Mouse (Mus musculus) spleen, adult 2 months (tissue): Measurements from ENCODE around the gene Car8. TPM values are rescaled to one million over a fixed set of nuclear protein-coding genes. Genes with fewer than 3 reads are reported as not detected.

Experiments
- DNase-seq, 2 experiments: peaks; one replicate each; pipeline versions ENCODE4 v3.0.0 to v3.0.0-alpha.2; 2012 to 2021; ENCODE audit warnings: low spot score in 2 of 2, low read depth in 1 of 2
- H3K27ac ChIP-seq: fragments of 200-500 bp; 2 replicates; pipeline ENCODE4 v1.5.1; 2012; ENCODE audit warnings: low read length, inconsistent platforms; ENCODE audit not compliant: insufficient read depth
- H3K27me3 ChIP-seq: fragments of 200-500 bp; 2 replicates; pipeline ENCODE4 v1.6.1; 2012; ENCODE audit warnings: mild to moderate bottlenecking, moderate library complexity, low read length, inconsistent platforms; ENCODE audit not compliant: control insufficient read depth, insufficient read depth
- H3K36me3 ChIP-seq: fragments of 200-500 bp; 2 replicates; pipeline ENCODE4 v1.6.1; 2012; ENCODE audit warnings: mild to moderate bottlenecking, low read length, inconsistent platforms; ENCODE audit not compliant: control insufficient read depth, insufficient read depth
- H3K4me1 ChIP-seq: fragments of 200-500 bp; 2 replicates; pipeline ENCODE4 v1.6.1; 2011; ENCODE audit warnings: inconsistent platforms; ENCODE audit not compliant: control insufficient read depth, insufficient read depth, insufficient read length
- H3K4me3 ChIP-seq: fragments of 200-500 bp; 2 replicates; pipeline ENCODE4 v1.5.1; 2011; ENCODE audit warnings: mild to moderate bottlenecking, inconsistent platforms; ENCODE audit not compliant: insufficient read depth, insufficient read length; ENCODE audit errors: extremely low read depth
- CTCF ChIP-seq: fragments of 200-500 bp; IDR thresholded peaks from 2 replicates; pipeline ENCODE4 v1.5.1; 2011; ENCODE audit warnings: mild to moderate bottlenecking, inconsistent platforms; ENCODE audit not compliant: insufficient read depth, insufficient read length, insufficient replicate concordance; ENCODE audit errors: extremely low read depth
- POLR2A ChIP-seq: fragments of 200-500 bp; IDR thresholded peaks from 2 replicates; pipeline ENCODE4 v1.6.1; 2011; ENCODE audit warnings: low read depth, low read length, inconsistent platforms
- WGBS: fragments of 180-500 bp; shearing (Covaris S2); methylation state at CpG from one replicate; pipeline ENCODE4 v1.1.7; 2018; 5-methylcytosine and 5-hydroxymethylcytosine counted together
- polyA plus RNA-seq: library from polyadenylated mRNA; depleted of rRNA; stranded (reverse); fragments of >200 nt; gene quantifications from 2 replicates; pipeline ENCODE4 v1.2.3, GENCODE M21; 2012

The Car8 gene
- polyA plus RNA-seq, 1 experiment, result 0.01 TPM

- Histone ChIP-seq H3K27me3 (no peaks in the 10 kb centered on the region), H3K27ac (no peak overlapping the region), H3K4me1 (no peaks in the 10 kb centered on the region), H3K36me3 (no peaks in the 10 kb centered on the region), H3K4me3 (no peak overlapping the region)
- no peak for TF ChIP-seq POLR2A
- no peak for DNase-seq
- 72% methylated on average over 1 of the region's 1 CpGs for WGBS
These were observed 35.5 kb downstream of the Car8 start for GRCm38 (mm10) chr4:8203367-8203766.

- Histone ChIP-seq H3K4me1 (no peaks in the 10 kb centered on the region), H3K36me3 (no peaks in the 10 kb centered on the region), H3K4me3 (no peak overlapping the region), H3K27me3 (no peaks in the 10 kb centered on the region), H3K27ac (no peak overlapping the region)
- TF ChIP-seq POLR2A (no peak), CTCF (no peak)
- WGBS, result 85% methylated on average over 2 of the region's 2 CpGs
- DNase-seq, result no peak
These were observed 37.2 kb downstream of the Car8 start for GRCm38 (mm10) chr4:8201631-8202030.

GRCm38 (mm10) chr4:8200081-8200480 lies 38.8 kb downstream of the Car8 start:
- Histone ChIP-seq H3K4me3 (no peak overlapping the region), H3K27me3 (no peaks in the 10 kb centered on the region), H3K27ac (no peak overlapping the region), H3K36me3 (no peaks in the 10 kb centered on the region), H3K4me1 (no peaks in the 10 kb centered on the region)
- WGBS, result 48% methylated on average over 5 of the region's 5 CpGs
- TF ChIP-seq CTCF (no peak), POLR2A (no peak)
- DNase-seq, result no peak

GRCm38 (mm10) chr4:8198033-8198432 lies 40.8 kb downstream of the Car8 start:
- TF ChIP-seq POLR2A (no peak), CTCF (no peak)
- no peaks in the 10 kb centered on the region for H3K36me3 ChIP-seq
- no peak overlapping the region for H3K4me3 ChIP-seq
- WGBS, result 75% methylated on average over 5 of the region's 5 CpGs
- DNase-seq, result no peak
- H3K27ac ChIP-seq, result no peak overlapping the region
- H3K27me3 ChIP-seq, result no peaks in the 10 kb centered on the region
- H3K4me1 ChIP-seq, result no peaks in the 10 kb centered on the region

GRCm38 (mm10) chr4:8190441-8190840 lies 48.4 kb downstream of the Car8 start:
- Histone ChIP-seq H3K27me3 (no peaks in the 10 kb centered on the region), H3K4me3 (no peak overlapping the region), H3K4me1 (no peaks in the 10 kb centered on the region), H3K27ac (no peak overlapping the region), H3K36me3 (no peaks in the 10 kb centered on the region)
- TF ChIP-seq POLR2A (no peak), CTCF (no peak)
- DNase-seq, result no peak
- WGBS, result 85% methylated on average over 4 of the region's 4 CpGs

GRCm38 (mm10) chr4:8186921-8187687 lies 51.7 kb downstream of the Car8 start:
- TF ChIP-seq CTCF (no peak), POLR2A (no peak)
- no peak overlapping the region for H3K27ac ChIP-seq
- H3K27me3 ChIP-seq, result no peaks in the 10 kb centered on the region
- H3K4me1 ChIP-seq, result no peaks in the 10 kb centered on the region
- no peaks in the 10 kb centered on the region for H3K36me3 ChIP-seq
- 88% methylated on average over 8 of the region's 8 CpGs for WGBS
- no peak overlapping the region for H3K4me3 ChIP-seq
- no peak for DNase-seq

- Histone ChIP-seq H3K27me3 (no peaks in the 10 kb centered on the region; the same call in 1 of the 2 replicates), H3K4me3 (no peak overlapping the region), H3K4me1 (no peaks in the 10 kb centered on the region), H3K36me3 (no peaks in the 10 kb centered on the region), H3K27ac (no peak overlapping the region)
- WGBS, result 42% methylated on average over 4 of the region's 4 CpGs
- TF ChIP-seq POLR2A (no peak), CTCF (no peak)
- DNase-seq, result no peak
These were observed 58.3 kb downstream of the Car8 start for GRCm38 (mm10) chr4:8180576-8180975.
